Mouse (Mus musculus): ENCODE measurements around the gene Btbd2. TPM values are rescaled to one million over a fixed set of nuclear protein-coding genes. Genes with fewer than 3 reads are reported as not detected.

The Btbd2 gene
- polyA plus RNA-seq, 1 experiment from 2014 or later: 41.7 TPM

GRCm38 (mm10) chr10:80621690-80621939, 35.3 kb downstream of the Btbd2 start:
- no peak for ATAC-seq (replicated peaks; ENCODE audit: extremely low read depth, insufficient read depth, low FRiP score)
- H3K9ac ChIP-seq (ENCODE audit: low read length): peak overlapping the region; percentile 53
- WGBS: 1% methylated on average over 9 of the region's 9 CpGs
- no peaks in the 10 kb centered on the region for H3K27me3 ChIP-seq (ENCODE audit: control insufficient read depth, insufficient read depth, low read length)
- H3K27ac ChIP-seq (ENCODE audit: low read length): peak overlapping the region; percentile 95
- H3K4me1 ChIP-seq (ENCODE audit: control insufficient read depth, insufficient read depth, low read length): peaks cover 28% of the 10 kb centered on the region
- peak overlapping the region; percentile 71 for H3K4me2 ChIP-seq (ENCODE audit: low read depth, low read length)
- peak overlapping the region; percentile 90 for H3K4me3 ChIP-seq (ENCODE audit: low read length)
- no peaks in the 10 kb centered on the region for H3K9me3 ChIP-seq (replicated peaks; ENCODE audit: control insufficient read depth, low read length)
- H3K36me3 ChIP-seq (ENCODE audit: control insufficient read depth, insufficient read depth): no peaks in the 10 kb centered on the region

GRCm38 (mm10) chr10:80620796-80621689, 35.8 kb downstream of the Btbd2 start:
- no peak for ATAC-seq (replicated peaks; ENCODE audit: extremely low read depth, insufficient read depth, low FRiP score)
- WGBS: 55% methylated on average over 16 of the region's 16 CpGs
- peaks cover 26% of the 10 kb centered on the region for H3K4me1 ChIP-seq (ENCODE audit: control insufficient read depth, insufficient read depth, low read length)

DNA sequence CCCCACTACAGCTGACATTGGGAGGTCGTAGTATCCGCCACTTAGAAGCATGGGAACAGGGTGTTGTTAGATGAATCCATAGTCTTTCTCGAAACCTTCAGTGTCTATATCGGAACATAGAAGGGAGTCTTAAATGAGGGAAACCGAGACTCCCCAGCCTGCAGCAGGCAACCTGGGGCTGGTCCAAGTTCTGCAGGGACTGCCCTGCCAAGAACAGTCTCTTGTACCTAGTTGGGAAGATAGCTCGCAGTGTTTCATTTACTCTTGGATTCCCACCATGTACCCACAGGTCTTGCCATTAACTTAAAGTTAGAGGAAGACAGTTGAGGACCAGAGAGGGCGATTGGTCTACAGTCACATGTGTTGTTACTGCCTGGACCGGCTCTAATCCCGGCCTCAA, 36.5 kb downstream of the Btbd2 start:
- H3K4me2 ChIP-seq (ENCODE audit: low read depth, low read length): no peak overlapping the region
- H3K27me3 ChIP-seq (ENCODE audit: control insufficient read depth, insufficient read depth, low read length): no peaks in the 10 kb centered on the region
- peaks cover 6% of the 10 kb centered on the region; the same call in 1 of the 2 replicates for H3K36me3 ChIP-seq (ENCODE audit: control insufficient read depth, insufficient read depth)
- no peak overlapping the region for H3K27ac ChIP-seq (ENCODE audit: low read length)
- 85% methylated on average over 9 of the region's 9 CpGs for WGBS
- no peak overlapping the region for H3K4me3 ChIP-seq (ENCODE audit: low read length)
- ATAC-seq (replicated peaks; ENCODE audit: extremely low read depth, insufficient read depth, low FRiP score): no peak
- H3K9me3 ChIP-seq (replicated peaks; ENCODE audit: control insufficient read depth, low read length): no peaks in the 10 kb centered on the region
- no peak overlapping the region for H3K9ac ChIP-seq (ENCODE audit: low read length)
- H3K4me1 ChIP-seq (ENCODE audit: control insufficient read depth, insufficient read depth, low read length): peaks cover 24% of the 10 kb centered on the region

More at GRCm38 (mm10) chr10:80620796-80621689, 35.8 kb downstream of the Btbd2 start:
- H3K9ac ChIP-seq (ENCODE audit: low read length): peak overlapping the region; percentile 53
- H3K4me2 ChIP-seq (ENCODE audit: low read depth, low read length): peak overlapping the region; percentile 71
- H3K36me3 ChIP-seq (ENCODE audit: control insufficient read depth, insufficient read depth): peaks cover under 1% of the 10 kb centered on the region; the same call in 1 of the 2 replicates
- H3K27ac ChIP-seq (ENCODE audit: low read length): peak overlapping the region; percentile 95
- H3K4me3 ChIP-seq (ENCODE audit: low read length): peak overlapping the region; percentile 90
- no peaks in the 10 kb centered on the region for H3K27me3 ChIP-seq (ENCODE audit: control insufficient read depth, insufficient read depth, low read length)
- H3K9me3 ChIP-seq (replicated peaks; ENCODE audit: control insufficient read depth, low read length): no peaks in the 10 kb centered on the region

DNA sequence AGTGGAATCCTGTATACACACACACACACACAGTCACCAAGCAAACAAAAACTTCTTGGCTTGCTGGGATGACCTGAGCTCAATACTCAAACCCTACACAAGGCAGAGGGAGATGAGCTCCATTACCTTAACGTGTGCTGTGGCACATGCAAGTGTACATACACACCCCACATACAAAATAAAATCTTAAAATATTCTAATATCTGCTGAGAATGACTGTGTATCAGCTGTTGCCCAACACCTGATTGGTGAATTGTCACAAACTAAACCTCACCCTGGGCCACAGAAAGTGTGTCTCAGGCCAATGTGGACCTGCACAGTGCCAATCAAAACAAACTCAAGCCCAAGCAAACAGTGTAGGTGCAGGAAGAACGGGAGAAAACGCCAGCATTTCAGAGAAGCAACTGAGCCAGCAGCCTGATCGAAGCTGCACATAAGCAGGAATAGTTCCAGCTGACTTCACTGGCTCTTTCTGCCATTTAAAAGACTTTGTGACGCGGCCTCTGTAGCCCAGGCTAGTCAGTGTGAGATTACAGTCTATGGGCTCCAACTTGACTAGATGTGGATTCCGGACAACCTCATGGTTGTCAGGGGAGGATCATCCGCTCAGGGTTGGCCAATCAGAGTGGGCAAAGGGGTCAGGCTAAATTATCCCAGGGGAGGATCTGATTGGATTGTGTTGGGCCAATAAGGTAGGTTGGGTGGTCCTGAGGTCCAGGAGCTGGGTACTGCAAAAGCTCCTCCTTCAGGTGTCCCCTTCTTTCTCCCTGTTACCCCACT, 37.2 kb downstream of the Btbd2 start:
- 35% methylated on average over 8 of the region's 8 CpGs for WGBS
- Histone ChIP-seq H3K4me1 (ENCODE audit: control insufficient read depth, insufficient read depth, low read length) (peaks cover 21% of the 10 kb centered on the region), H3K9me3 (replicated peaks; ENCODE audit: control insufficient read depth, low read length) (no peaks in the 10 kb centered on the region), H3K27me3 (ENCODE audit: control insufficient read depth, insufficient read depth, low read length) (no peaks in the 10 kb centered on the region), H3K27ac (ENCODE audit: low read length) (no peak overlapping the region), H3K36me3 (ENCODE audit: control insufficient read depth, insufficient read depth) (peaks cover 14% of the 10 kb centered on the region; the same call in 1 of the 2 replicates), H3K9ac (ENCODE audit: low read length) (no peak overlapping the region), H3K4me3 (ENCODE audit: low read length) (no peak overlapping the region), H3K4me2 (ENCODE audit: low read depth, low read length) (no peak overlapping the region)
- ATAC-seq (replicated peaks; ENCODE audit: extremely low read depth, insufficient read depth, low FRiP score): no peak

GRCm38 (mm10) chr10:80618181-80618580, 38.7 kb downstream of the Btbd2 start:
- Histone ChIP-seq H3K4me2 (ENCODE audit: low read depth, low read length) (no peak overlapping the region), H3K4me1 (ENCODE audit: control insufficient read depth, insufficient read depth, low read length) (peaks cover 7% of the 10 kb centered on the region), H3K27me3 (ENCODE audit: control insufficient read depth, insufficient read depth, low read length) (no peaks in the 10 kb centered on the region), H3K9me3 (replicated peaks; ENCODE audit: control insufficient read depth, low read length) (no peaks in the 10 kb centered on the region), H3K36me3 (ENCODE audit: control insufficient read depth, insufficient read depth) (peaks cover 18% of the 10 kb centered on the region; the same call in 1 of the 2 replicates), H3K9ac (ENCODE audit: low read length) (no peak overlapping the region), H3K4me3 (ENCODE audit: low read length) (no peak overlapping the region), H3K27ac (ENCODE audit: low read length) (peak overlapping the region; percentile 38)
- no peak for ATAC-seq (replicated peaks; ENCODE audit: extremely low read depth, insufficient read depth, low FRiP score)
- 41% methylated on average over 9 of the region's 9 CpGs for WGBS

GRCm38 (mm10) chr10:80614351-80614750, 42.5 kb downstream of the Btbd2 start:
- Histone ChIP-seq H3K9ac (ENCODE audit: low read length) (no peak overlapping the region), H3K4me2 (ENCODE audit: low read depth, low read length) (no peak overlapping the region), H3K9me3 (replicated peaks; ENCODE audit: control insufficient read depth, low read length) (no peaks in the 10 kb centered on the region), H3K27ac (ENCODE audit: low read length) (no peak overlapping the region), H3K4me1 (ENCODE audit: control insufficient read depth, insufficient read depth, low read length) (peaks cover 3% of the 10 kb centered on the region; the same call in 1 of the 2 replicates), H3K36me3 (ENCODE audit: control insufficient read depth, insufficient read depth) (peaks cover 21% of the 10 kb centered on the region; the same call in 1 of the 2 replicates), H3K27me3 (ENCODE audit: control insufficient read depth, insufficient read depth, low read length) (no peaks in the 10 kb centered on the region), H3K4me3 (ENCODE audit: low read length) (no peak overlapping the region)
- no peak for ATAC-seq (replicated peaks; ENCODE audit: extremely low read depth, insufficient read depth, low FRiP score)
- WGBS: 91% methylated on average over 6 of the region's 6 CpGs

DNA sequence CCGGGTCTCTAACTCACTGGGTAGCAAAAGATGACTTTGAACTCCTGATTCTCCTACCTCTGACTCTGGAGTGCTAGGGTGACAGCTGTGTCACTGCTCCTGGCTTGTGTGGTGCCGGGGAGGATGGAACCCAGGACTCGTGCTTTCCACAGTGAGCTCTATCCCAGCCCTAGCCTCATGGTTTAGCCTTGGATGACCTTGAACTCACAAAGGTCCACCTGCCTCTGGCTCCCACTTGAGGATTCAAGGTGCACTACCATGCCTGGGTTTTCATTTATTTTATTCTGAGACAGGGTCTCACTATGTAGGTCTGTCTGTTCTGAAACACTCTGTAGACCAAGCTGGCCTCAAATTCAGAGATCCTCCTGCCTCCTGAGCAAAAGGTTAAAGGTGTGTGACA, 43.0 kb downstream of the Btbd2 start:
- H3K4me2 ChIP-seq (ENCODE audit: low read depth, low read length): no peak overlapping the region
- no peak overlapping the region for H3K9ac ChIP-seq (ENCODE audit: low read length)
- H3K9me3 ChIP-seq (replicated peaks; ENCODE audit: control insufficient read depth, low read length): no peaks in the 10 kb centered on the region
- 67% methylated on average over 3 of the region's 3 CpGs for WGBS
- no peaks in the 10 kb centered on the region for H3K27me3 ChIP-seq (ENCODE audit: control insufficient read depth, insufficient read depth, low read length)
- no peak overlapping the region for H3K27ac ChIP-seq (ENCODE audit: low read length)
- peaks cover 3% of the 10 kb centered on the region; the same call in 1 of the 2 replicates for H3K4me1 ChIP-seq (ENCODE audit: control insufficient read depth, insufficient read depth, low read length)
- ATAC-seq (replicated peaks; ENCODE audit: extremely low read depth, insufficient read depth, low FRiP score): no peak
- no peak overlapping the region for H3K4me3 ChIP-seq (ENCODE audit: low read length)
- H3K36me3 ChIP-seq (ENCODE audit: control insufficient read depth, insufficient read depth): peaks cover 24% of the 10 kb centered on the region

DNA sequence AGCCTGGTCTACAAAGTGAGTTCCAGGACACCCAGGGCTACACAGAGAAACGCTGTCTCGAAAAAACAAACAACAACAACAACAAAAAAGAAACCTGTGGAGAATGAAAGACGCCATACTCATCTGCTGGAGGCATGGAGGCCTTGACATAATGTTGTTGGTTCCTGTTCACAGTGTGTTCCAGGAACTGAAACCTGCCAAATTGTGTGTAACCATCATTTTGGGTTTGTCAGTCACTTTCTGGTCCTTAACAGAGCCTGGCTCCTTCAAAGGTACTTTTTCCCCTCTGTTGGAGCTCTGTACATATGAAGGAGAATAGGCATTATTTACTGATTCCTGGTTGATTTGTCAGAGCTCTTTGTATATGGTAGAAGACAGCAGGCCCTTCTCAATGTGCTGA, 45.0 kb downstream of the Btbd2 start:
- Histone ChIP-seq H3K27me3 (ENCODE audit: control insufficient read depth, insufficient read depth, low read length) (no peaks in the 10 kb centered on the region), H3K27ac (ENCODE audit: low read length) (no peak overlapping the region), H3K36me3 (ENCODE audit: control insufficient read depth, insufficient read depth) (peaks cover 36% of the 10 kb centered on the region), H3K9ac (ENCODE audit: low read length) (no peak overlapping the region), H3K4me3 (ENCODE audit: low read length) (no peak overlapping the region), H3K4me1 (ENCODE audit: control insufficient read depth, insufficient read depth, low read length) (no peaks in the 10 kb centered on the region), H3K4me2 (ENCODE audit: low read depth, low read length) (no peak overlapping the region), H3K9me3 (replicated peaks; ENCODE audit: control insufficient read depth, low read length) (no peaks in the 10 kb centered on the region)
- 93% methylated on average over 3 of the region's 3 CpGs for WGBS
- no peak for ATAC-seq (replicated peaks; ENCODE audit: extremely low read depth, insufficient read depth, low FRiP score)

DNA sequence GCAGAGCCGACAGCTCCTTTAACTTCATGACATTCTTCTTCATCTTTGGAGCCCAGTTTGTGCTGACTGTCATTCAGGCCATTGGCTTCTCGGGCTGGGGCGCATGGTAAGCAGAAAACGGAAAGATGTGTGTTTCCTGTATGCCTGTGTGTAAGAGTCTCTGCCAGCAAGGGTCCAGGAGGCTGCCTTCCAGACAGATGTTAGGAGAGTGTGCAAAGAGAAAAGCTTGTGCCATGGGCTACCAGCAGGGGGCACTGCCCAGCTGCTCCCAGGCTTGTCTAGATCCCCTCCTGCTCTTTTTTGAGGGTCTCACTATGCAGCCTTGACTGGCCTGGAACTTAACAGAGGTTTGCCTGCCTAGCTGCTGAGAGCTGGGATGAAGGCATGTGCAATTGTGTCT, 45.8 kb downstream of the Btbd2 start:
- ATAC-seq (replicated peaks; ENCODE audit: extremely low read depth, insufficient read depth, low FRiP score): 0 out of 2 replicates have a peak, but pooled peaks have one; percentile 43
- Histone ChIP-seq H3K27ac (ENCODE audit: low read length) (no peak overlapping the region), H3K27me3 (ENCODE audit: control insufficient read depth, insufficient read depth, low read length) (no peaks in the 10 kb centered on the region), H3K36me3 (ENCODE audit: control insufficient read depth, insufficient read depth) (peaks cover 43% of the 10 kb centered on the region), H3K4me2 (ENCODE audit: low read depth, low read length) (no peak overlapping the region), H3K9ac (ENCODE audit: low read length) (no peak overlapping the region; the same call in 1 of the 2 replicates), H3K4me3 (ENCODE audit: low read length) (no peak overlapping the region), H3K9me3 (replicated peaks; ENCODE audit: control insufficient read depth, low read length) (no peaks in the 10 kb centered on the region), H3K4me1 (ENCODE audit: control insufficient read depth, insufficient read depth, low read length) (no peaks in the 10 kb centered on the region)
- WGBS: 47% methylated on average over 4 of the region's 4 CpGs

All from heart, embryonic 16.5 days (tissue).